Mouse (Mus musculus) erythroid progenitor cell, adult 5-6 weeks (primary cell): ENCODE measurements around the gene Lpp. TPM values are rescaled to one million over a fixed set of nuclear protein-coding genes. Genes with fewer than 3 reads are reported as not detected.

Experiments
- ATAC-seq: replicated peaks from 2 replicates; pipeline ENCODE4 v1.8.0; 2016; ENCODE audit warnings: moderate number of reproducible peaks, mild to moderate bottlenecking, moderate TSS enrichment, inconsistent platforms; ENCODE audit not compliant: poor library complexity, low FRiP score, severe bottlenecking
- total RNA-seq, 2 experiments: library from RNA; stranded (forward) in 1 of 2; stranded (reverse) in 1 of 2; fragments of 150-400 nt in 1 of 2; fragments of 186-747, 209-891 nt in 1 of 2; gene quantifications; 2 replicates each; pipeline versions ENCODE4 v1.2.3 to v1.2.4; 2015 to 2017; ENCODE audit warnings: low replicate concordance in 2 of 2

Gene Lpp
- total RNA-seq, 2 experiments from 2014 or later: 0.76 to 2.1 TPM

GRCm38 (mm10) chr16:24517501-24518042, 124.3 kb downstream of the Lpp start:
- no peak for ATAC-seq

- ATAC-seq: no peak
These were observed 125.5 kb downstream of the Lpp start for GRCm38 (mm10) chr16:24518785-24519184.

GRCm38 (mm10) chr16:24527219-24527618, 133.9 kb downstream of the Lpp start:
- ATAC-seq: no peak

- no peak for ATAC-seq
These were observed 138.4 kb downstream of the Lpp start for GRCm38 (mm10) chr16:24531681-24532080.

GRCm38 (mm10) chr16:24535221-24535620, 141.9 kb downstream of the Lpp start:
- ATAC-seq: no peak

GRCm38 (mm10) chr16:24536261-24536660, 143.0 kb downstream of the Lpp start:
- no peak for ATAC-seq

- ATAC-seq: no peak
These were observed 145.7 kb downstream of the Lpp start for GRCm38 (mm10) chr16:24539003-24539402.

- no peak for ATAC-seq
These were observed 149.6 kb downstream of the Lpp start for GRCm38 (mm10) chr16:24542864-24543263.

GRCm38 (mm10) chr16:24545366-24545765, 152.1 kb downstream of the Lpp start:
- ATAC-seq: no peak

- ATAC-seq: no peak
These were observed 165.2 kb downstream of the Lpp start for GRCm38 (mm10) chr16:24558458-24558857.

- no peak for ATAC-seq
These were observed 166.5 kb downstream of the Lpp start for GRCm38 (mm10) chr16:24559811-24560210.

- no peak for ATAC-seq
These were observed 167.7 kb downstream of the Lpp start for GRCm38 (mm10) chr16:24560998-24561397.

GRCm38 (mm10) chr16:24561602-24562001, 168.3 kb downstream of the Lpp start:
- ATAC-seq: no peak

- no peak for ATAC-seq
These were observed 172.0 kb downstream of the Lpp start for GRCm38 (mm10) chr16:24565311-24565710.

- ATAC-seq: no peak
These were observed 173.0 kb downstream of the Lpp start for GRCm38 (mm10) chr16:24566277-24566676.

- ATAC-seq: no peak
These were observed 174.3 kb downstream of the Lpp start for GRCm38 (mm10) chr16:24567562-24567961.

GRCm38 (mm10) chr16:24568061-24568460, 174.8 kb downstream of the Lpp start:
- ATAC-seq: no peak

- ATAC-seq: no peak
These were observed 176.4 kb downstream of the Lpp start for GRCm38 (mm10) chr16:24569681-24570080.

GRCm38 (mm10) chr16:24576999-24577398, 183.7 kb downstream of the Lpp start:
- ATAC-seq: no peak

GRCm38 (mm10) chr16:24577798-24578197, 184.5 kb downstream of the Lpp start:
- ATAC-seq: no peak

GRCm38 (mm10) chr16:24582847-24583246, 189.5 kb downstream of the Lpp start:
- ATAC-seq: no peak

- no peak for ATAC-seq
These were observed 200.2 kb downstream of the Lpp start for GRCm38 (mm10) chr16:24593535-24593934.
